Mouse (Mus musculus) adrenal gland (tissue): ENCODE measurements around the gene Trim8.

ENCODE experiments used
- intact Hi-C: fragments of 180-260 bp; cut with DNase I; formaldehyde crosslinking; loops from one replicate; pipeline ENCODE4 v1.15.1; 2025

The Trim8 gene

DNA sequence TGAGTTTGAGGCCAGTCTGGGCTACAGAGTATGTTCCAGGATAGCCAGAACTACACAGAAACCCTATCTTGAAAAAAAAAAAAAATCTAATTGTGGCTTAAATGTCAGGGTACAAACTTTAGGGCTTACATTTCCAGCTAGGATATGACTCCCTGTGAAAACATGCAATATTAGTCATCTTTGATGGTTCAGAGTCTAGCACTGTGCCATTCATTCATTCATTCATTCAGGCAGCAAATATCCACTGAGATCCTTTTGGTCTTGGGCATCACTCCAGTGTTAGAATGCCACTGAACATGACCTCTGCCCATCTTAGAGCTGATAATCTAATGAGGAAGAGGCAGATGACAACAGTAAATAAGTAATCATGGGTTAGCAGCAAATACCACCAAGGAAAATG, 20.2 kb downstream of the Trim8 start:
- intact Hi-C loops: no loop called here

DNA sequence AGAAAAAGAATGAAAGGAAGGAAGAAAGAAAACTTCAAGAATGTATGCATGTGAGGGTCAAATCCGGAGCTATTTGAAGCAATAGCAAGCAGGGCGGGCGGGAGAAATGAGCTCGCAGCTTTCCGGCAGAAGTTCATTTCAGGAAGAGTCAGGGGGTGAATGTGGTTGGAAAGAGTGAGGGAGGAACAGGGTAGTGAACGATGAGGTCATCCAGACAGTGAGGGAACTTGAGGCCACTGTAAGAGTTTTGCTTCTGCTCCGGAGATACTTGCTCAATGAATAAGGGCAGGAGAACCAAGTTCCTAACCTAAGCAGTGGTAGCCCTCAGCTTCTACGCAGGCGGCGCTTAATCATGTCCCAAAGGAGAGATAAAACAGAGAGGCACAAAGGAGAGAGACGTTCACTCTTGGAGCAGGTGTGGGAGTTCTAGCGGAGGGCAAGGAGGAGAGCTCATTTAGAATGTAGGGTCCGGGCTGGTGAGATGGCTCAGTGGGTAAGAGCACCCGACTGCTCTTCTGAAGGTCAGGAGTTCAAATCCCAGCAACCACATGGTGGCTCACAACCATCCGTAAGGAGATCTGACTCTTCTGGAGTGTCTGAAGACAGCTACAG, 21.0 kb downstream of the Trim8 start:
- intact Hi-C loops: no loop called here

- intact Hi-C loops: no loop called here
These were observed 21.6 kb downstream of the Trim8 start for GRCm38 (mm10) chr19:46523131-46523479.

GRCm38 (mm10) chr19:46523480-46524151, 22.1 kb downstream of the Trim8 start:
- intact Hi-C loops: no loop called here

DNA sequence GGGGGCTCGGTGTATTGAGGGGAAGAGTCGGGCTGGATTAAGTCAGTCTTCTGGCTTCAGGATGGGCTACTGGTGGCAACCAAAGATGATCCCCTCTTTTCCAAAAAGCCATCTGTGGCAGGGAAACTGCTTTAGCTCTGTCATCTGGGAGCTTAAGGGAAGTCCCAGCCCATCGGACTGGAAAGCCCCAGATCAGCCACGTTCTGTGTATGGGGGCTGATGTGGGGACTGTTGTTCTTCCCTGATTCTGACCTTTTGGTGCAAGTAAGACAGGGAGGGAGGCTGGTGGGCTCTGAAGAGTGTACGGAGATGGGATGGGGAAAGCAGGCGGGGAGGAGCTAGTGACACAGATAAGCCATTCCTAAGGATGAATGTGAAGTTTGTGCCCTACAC, 22.6 kb downstream of the Trim8 start:
- intact Hi-C loops: no loop called here

DNA sequence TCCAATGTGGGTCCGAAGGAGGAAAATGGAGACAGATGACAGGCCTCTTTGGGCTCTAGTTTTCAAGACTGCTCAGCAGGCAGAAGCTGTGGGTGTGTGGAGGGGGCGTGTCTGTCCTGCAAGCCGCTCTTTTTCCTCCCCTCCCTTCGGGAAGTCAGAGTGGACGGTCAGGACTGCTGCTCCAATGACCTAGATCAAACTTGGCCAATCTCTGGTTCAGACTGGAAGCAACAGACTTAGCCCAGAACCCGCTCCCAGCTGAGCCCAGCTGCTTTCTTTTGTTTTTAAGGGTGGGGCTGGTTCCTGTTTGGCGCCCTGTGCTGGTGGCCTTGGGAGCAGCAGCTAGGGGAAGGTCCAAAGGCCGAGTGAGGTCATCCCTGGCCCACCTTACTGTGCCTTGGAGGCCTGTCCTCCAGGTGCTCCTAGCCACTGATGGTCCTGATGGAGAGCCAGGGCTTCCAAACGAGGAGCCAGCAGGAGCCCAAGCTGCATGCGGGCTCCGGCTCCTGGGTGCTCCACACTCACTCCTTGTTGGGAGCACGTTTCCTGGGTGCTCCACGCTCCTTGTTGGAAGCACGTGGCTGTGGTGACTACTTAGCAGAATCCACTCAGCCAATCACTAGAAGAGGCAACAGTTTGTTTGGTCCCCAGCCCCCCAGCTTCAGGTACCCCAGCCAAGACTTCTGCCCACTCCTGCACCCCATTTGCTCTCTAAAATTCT, 23.3 kb downstream of the Trim8 start:
- intact Hi-C loops: no loop called here

DNA sequence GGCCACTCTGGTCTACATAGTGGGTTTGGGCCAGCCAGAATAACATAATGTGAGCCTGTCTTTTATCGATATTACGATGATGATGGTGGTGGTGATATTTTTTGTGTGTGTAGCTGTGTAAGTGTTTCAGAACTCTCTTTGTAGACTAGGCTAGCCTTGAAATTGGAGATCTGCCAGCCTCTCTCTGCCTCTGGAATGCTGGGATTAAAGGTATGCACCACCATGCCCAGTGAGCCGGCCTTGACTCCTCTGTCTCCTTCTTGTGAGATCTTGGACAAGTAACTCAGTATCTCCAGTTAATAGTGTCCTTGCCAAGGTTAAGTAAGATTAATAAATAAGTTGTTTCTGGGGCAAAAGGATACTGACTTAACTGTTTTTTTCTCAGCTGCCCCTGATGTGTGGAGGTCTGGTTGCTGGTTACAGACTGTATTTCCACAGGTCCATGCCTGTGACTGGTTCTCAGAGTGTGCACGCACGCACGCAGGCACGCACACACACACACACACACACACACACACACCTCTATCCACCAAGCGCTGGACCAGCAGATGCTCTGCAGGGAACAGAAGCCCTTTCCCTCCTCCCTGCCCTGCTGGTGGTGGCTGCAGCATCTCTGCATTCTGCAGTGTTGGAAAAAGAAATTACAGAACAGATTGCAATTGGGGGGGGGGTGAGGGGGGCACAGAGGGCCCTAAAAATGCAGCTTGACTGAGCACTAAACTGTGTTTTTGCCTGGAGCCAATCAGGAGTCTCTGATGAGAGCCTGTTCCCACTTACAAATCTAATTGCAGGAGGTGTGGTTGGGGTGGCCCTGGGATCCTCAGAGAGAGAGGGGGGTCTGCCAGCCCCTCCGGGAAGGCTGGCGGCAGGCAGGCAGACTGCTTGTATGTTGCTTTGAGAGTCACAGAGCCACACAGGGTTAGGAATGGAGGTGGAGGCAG, 24.5 kb downstream of the Trim8 start:
- intact Hi-C loops: no loop called here

GRCm38 (mm10) chr19:46527632-46528528, 26.4 kb downstream of the Trim8 start:
- intact Hi-C loops: no loop called here

DNA sequence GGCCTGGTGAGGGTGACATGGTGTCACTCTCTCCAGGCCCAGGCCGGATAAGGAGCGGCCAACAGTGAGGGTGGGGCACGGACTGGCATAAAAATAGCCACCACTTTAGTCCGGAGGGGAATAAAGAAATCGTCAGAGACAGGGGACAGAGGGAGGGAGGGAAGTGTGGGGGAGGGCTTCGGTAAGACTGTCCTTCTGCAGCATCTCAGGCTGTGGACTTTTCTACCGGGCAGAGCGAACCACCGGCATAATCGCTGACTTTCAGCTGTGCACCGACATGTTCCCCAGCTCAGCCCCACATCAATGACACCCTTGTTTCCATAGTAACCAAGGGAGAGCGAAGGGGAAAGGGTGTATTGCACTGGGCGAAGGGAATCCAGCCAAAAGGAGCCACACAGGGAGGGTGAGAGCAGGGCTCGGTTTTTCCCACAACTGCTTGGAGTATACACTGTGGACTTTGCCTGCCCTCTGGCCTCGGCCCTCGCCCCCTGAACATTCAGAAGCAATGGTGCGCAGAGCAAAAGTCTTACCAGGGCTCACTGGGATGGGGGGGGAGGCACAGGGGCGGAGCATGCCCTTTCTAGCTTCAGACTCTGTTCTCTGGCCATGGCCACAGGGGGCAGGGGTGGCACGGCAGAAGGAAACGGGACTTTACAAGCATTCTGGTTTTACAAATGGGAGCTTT, 27.2 kb downstream of the Trim8 start:
- intact Hi-C loops: no loop called here

DNA sequence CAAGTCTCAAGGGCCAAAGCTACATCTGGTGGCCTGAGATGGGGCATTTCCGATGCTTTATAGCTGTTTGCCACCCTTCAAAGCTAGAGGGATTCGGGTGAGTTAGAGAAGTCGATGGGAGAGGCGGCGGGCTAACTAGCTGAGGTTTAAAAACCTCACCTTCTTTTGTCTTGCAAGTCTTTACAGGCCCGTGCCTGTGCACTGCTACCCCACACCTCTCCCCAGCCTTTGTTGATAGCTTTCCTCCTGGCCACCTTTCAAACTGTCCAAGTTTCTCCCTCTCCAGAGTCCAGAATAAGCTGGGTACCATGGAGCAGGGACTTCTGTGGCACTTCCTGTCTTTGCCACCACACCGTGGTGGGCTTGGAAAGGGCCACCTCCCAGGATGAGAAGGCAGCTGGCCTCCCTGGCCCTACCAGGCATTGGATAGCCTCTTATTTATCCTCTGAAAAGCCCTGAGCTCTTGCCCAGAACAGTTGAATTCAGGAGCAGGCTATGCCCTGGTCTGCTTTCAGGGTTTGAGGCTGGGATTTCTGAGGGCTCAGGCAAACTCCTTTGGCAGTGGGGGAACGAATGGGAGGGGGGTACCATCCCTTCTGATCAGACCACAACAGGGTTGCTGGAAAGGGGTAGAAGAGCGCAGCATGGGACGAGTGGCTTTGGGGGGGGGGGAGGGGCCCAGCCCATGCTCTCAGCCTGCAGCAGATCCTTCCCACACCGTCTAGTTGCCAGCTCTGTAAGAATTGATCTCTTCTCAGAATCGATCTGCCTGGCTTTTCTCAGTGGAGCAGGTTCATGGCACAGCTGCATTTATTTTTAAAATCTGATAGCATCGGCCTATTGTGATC, 28.3 kb downstream of the Trim8 start:
- intact Hi-C loops: loop anchor here (10.0 kb wide), 1 partner anchor 125 kb away; no protein-coding TSS in a partner anchor

DNA sequence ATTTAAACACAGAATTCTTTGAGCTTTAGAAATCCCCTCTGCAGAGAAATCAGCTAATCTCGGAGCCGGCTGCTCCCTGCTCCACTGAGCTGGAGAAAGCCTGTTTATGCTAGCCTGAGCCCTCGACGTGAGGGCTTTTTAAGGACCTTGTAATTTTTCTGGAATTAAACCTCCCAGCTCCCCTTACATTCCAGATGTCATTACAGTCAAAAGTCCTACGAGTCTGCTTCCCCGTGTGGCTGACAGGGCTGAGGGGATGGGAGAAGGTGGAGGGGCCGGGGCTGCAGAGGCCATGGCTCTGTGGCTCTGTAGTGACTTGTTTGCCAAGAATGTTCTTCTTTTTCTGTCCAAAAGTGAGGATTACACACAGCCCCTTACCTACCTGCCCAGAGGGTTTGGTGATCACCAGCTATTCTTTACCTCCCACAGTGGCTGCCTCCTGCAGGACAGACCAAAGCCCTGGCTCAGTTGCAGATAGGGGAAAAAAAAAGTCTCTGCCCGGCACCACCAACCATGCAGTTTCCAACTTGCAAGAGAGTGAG, 29.0 kb downstream of the Trim8 start:
- intact Hi-C loops: loop anchor here (10.0 kb wide), 1 partner anchor 126 kb away; no protein-coding TSS in a partner anchor

- intact Hi-C loops: loop anchor here (10.0 kb wide), 1 partner anchor 127 kb away; no protein-coding TSS in a partner anchor
These were observed 29.8 kb downstream of the Trim8 start for GRCm38 (mm10) chr19:46531071-46532030.

- intact Hi-C loops: loop anchor here (10.0 kb wide), 1 partner anchor 127 kb away; no protein-coding TSS in a partner anchor
These were observed 30.7 kb downstream of the Trim8 start for GRCm38 (mm10) chr19:46532031-46532688.

- intact Hi-C loops: loop anchor here (10.0 kb wide), 1 partner anchor 128 kb away; no protein-coding TSS in a partner anchor
These were observed 31.6 kb downstream of the Trim8 start for GRCm38 (mm10) chr19:46533066-46533465.

- intact Hi-C loops: loop anchor here (10.0 kb wide), 1 partner anchor 129 kb away; no protein-coding TSS in a partner anchor
These were observed 32.0 kb downstream of the Trim8 start for GRCm38 (mm10) chr19:46533525-46533924.

DNA sequence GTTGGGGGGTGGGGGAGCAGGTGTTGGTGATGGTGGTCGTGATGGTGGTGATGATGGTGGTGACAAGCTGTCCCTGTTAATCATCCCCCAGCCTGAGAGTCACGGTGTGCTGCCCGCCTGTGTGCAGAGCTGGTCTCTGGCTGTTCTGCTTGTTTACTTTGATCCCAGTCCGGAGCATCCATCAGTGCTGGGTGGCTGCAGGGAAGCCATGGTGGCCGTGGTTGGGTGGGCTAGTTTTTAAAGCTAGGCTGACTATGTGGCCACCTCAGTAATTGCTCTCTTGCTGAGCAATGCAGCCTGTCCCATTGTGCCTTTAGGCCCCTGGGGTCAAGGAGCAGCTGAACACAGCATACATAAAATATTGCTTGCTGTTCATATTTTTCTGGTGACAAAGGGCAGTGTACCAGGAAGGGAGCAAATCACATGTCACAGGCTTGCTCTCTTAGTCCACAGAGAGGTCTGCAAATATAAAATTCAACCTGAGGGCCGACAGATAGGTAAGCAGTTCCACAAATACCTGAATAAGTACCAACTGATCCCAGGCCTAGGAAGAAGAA, 33.1 kb downstream of the Trim8 start:
- intact Hi-C loops: loop anchor here (10.0 kb wide), 1 partner anchor 130 kb away; no protein-coding TSS in a partner anchor
